Mouse (Mus musculus) forebrain, embryonic 10.5 days (tissue): ENCODE data around the gene Mat2b. TPM values are rescaled to one million over a fixed set of nuclear protein-coding genes. Genes with fewer than 3 reads are reported as not detected.
A peak's percentile ranks its signal among the peaks of the same experiment; 100 is the strongest.
"Not testable (repeated sequence)": the region's sequence is repeated elsewhere in the genome, so short reads cannot be mapped to it uniquely, and the experiment has no call there.

Experiments
- DNase-seq: peaks from one replicate; pipeline ENCODE4 v3.0.0-alpha.2; 2017; ENCODE audit warnings: low spot score; ENCODE audit errors: extremely low spot score
- H3K27ac ChIP-seq: fragments of 300-500 bp; sonication (generic); 2 replicates; pipeline ENCODE4 v1.5.1; 2016; ENCODE audit warnings: mild to moderate bottlenecking
- H3K27me3 ChIP-seq: fragments of 300-500 bp; sonication (generic); 2 replicates; pipeline ENCODE4 v1.6.1; 2016; ENCODE audit warnings: mild to moderate bottlenecking; ENCODE audit not compliant: poor library complexity, severe bottlenecking
- H3K36me3 ChIP-seq: fragments of 300-500 bp; sonication (generic); replicated peaks from 2 replicates; pipeline ENCODE4 v1.6.1; 2016; ENCODE audit warnings: mild to moderate bottlenecking, moderate library complexity
- H3K4me1 ChIP-seq: fragments of 300-500 bp; sonication (generic); 2 replicates; pipeline ENCODE4 v1.6.1; 2016
- H3K4me3 ChIP-seq: fragments of 300-500 bp; sonication (generic); 2 replicates; pipeline ENCODE4 v1.5.1; 2016; ENCODE audit warnings: mild to moderate bottlenecking, moderate library complexity
- H3K9me3 ChIP-seq: fragments of 300-500 bp; sonication (generic); 2 replicates; pipeline ENCODE4 v1.6.1; 2016; ENCODE audit warnings: mild to moderate bottlenecking, moderate library complexity
- WGBS: fragments of 180-500 bp; shearing (Covaris S2); methylation state at CpG from one replicate; pipeline ENCODE4 v1.1.7; 2016; 5-methylcytosine and 5-hydroxymethylcytosine counted together
- polyA plus RNA-seq: library from polyadenylated mRNA; unstranded; fragments of >200 nt; fragmentation: Nextera tagmentation; extraction: Ambion mirVana; gene quantifications from 2 replicates; pipeline ENCODE4 v1.2.1, GENCODE M21; 2016

Gene Mat2b
- polyA plus RNA-seq, result 96.1 and 96.6 TPM in 2 replicates

- H3K27me3 ChIP-seq, result no peaks in the 10 kb centered on the region
- peak within 1 kb of the TSS; percentile 98 for H3K27ac ChIP-seq
- DNase-seq, result no peak
- peak within 1 kb of the TSS; percentile 82 for H3K4me3 ChIP-seq
- peaks cover 8% of the 10 kb centered on the region for H3K36me3 ChIP-seq
- peaks cover 28% of the 10 kb centered on the region for H3K4me1 ChIP-seq
- H3K9me3 ChIP-seq, result peaks cover 7% of the 10 kb centered on the region; the same call in 1 of the 2 replicates
- 88% methylated on average over 9 of the region's 9 CpGs for WGBS
These were observed at the start of gene Mat2b for GRCm38 (mm10) chr11:40695103-40695502. TSS of gene Mat2b (minus strand) at chr11:40695203.

- H3K4me3 ChIP-seq, result no peak overlapping the region
- no peak for DNase-seq
- no peak overlapping the region for H3K27ac ChIP-seq
- peaks cover 36% of the 10 kb centered on the region for H3K36me3 ChIP-seq
- 85% methylated on average over 3 of the region's 3 CpGs for WGBS
- no peaks in the 10 kb centered on the region for H3K4me1 ChIP-seq
- no peaks in the 10 kb centered on the region for H3K27me3 ChIP-seq
- no peaks in the 10 kb centered on the region for H3K9me3 ChIP-seq
These were observed 49.3 kb upstream of the Mat2b start for GRCm38 (mm10) chr11:40744348-40744747.

- DNase-seq, result no peak
- 93% methylated on average over 12 of the region's 12 CpGs for WGBS
- no peaks in the 10 kb centered on the region for H3K4me1 ChIP-seq
- no peaks in the 10 kb centered on the region for H3K27me3 ChIP-seq
- peaks cover 59% of the 10 kb centered on the region for H3K36me3 ChIP-seq
- no peaks in the 10 kb centered on the region for H3K9me3 ChIP-seq
- H3K27ac ChIP-seq, result no peak overlapping the region
- H3K4me3 ChIP-seq, result no peak overlapping the region
These were observed 46.7 kb upstream of the Mat2b start for GRCm38 (mm10) chr11:40741605-40742262.

GRCm38 (mm10) chr11:40737369-40737768 is 42.4 kb upstream of the Mat2b start:
- Histone ChIP-seq H3K27me3 (no peaks in the 10 kb centered on the region), H3K9me3 (no peaks in the 10 kb centered on the region), H3K36me3 (peaks cover 71% of the 10 kb centered on the region), H3K4me3 (no peak overlapping the region), H3K4me1 (peaks cover 17% of the 10 kb centered on the region), H3K27ac (no peak overlapping the region)
- WGBS, result 93% methylated on average over 3 of the region's 3 CpGs
- no peak for DNase-seq

- peak overlapping the region; percentile 90 for H3K4me3 ChIP-seq
- peaks cover 64% of the 10 kb centered on the region for H3K36me3 ChIP-seq
- peaks cover 39% of the 10 kb centered on the region for H3K4me1 ChIP-seq
- no peaks in the 10 kb centered on the region for H3K27me3 ChIP-seq
- no peak for DNase-seq
- H3K27ac ChIP-seq, result peak overlapping the region; percentile 98
- 7% methylated on average over 11 of the region's 11 CpGs for WGBS
- no peaks in the 10 kb centered on the region for H3K9me3 ChIP-seq
These were observed 39.3 kb upstream of the Mat2b start for GRCm38 (mm10) chr11:40734251-40734752.

GRCm38 (mm10) chr11:40733339-40734174 is 38.6 kb upstream of the Mat2b start, which contains the start of the genes Hmmr and Nudcd2:
TSS of gene Hmmr (minus strand) at chr11:40733422.
TSS of gene Nudcd2 (plus strand) at chr11:40733667.
- WGBS, result under 1% methylated on average over 52 of the region's 52 CpGs
- Histone ChIP-seq H3K4me3 (peak within 1 kb of the TSS; percentile 90), H3K36me3 (peaks cover 64% of the 10 kb centered on the region), H3K4me1 (peaks cover 39% of the 10 kb centered on the region), H3K27me3 (no peaks in the 10 kb centered on the region), H3K9me3 (no peaks in the 10 kb centered on the region), H3K27ac (peak within 1 kb of the TSS; percentile 98)
- DNase-seq, result peak; percentile 92

GRCm38 (mm10) chr11:40732997-40733338 is 38.0 kb upstream of the Mat2b start:
- Histone ChIP-seq H3K9me3 (no peaks in the 10 kb centered on the region), H3K4me1 (peaks cover 39% of the 10 kb centered on the region), H3K27ac (peak overlapping the region; percentile 98), H3K27me3 (no peaks in the 10 kb centered on the region), H3K36me3 (peaks cover 64% of the 10 kb centered on the region), H3K4me3 (peak overlapping the region; percentile 90)
- WGBS, result 2% methylated on average over 14 of the region's 14 CpGs
- no peak for DNase-seq

GRCm38 (mm10) chr11:40718324-40718723 is 23.3 kb upstream of the Mat2b start:
- no peaks in the 10 kb centered on the region for H3K4me1 ChIP-seq
- peaks cover 99% of the 10 kb centered on the region for H3K36me3 ChIP-seq
- no peak overlapping the region for H3K27ac ChIP-seq
- no peaks in the 10 kb centered on the region for H3K27me3 ChIP-seq
- no peak overlapping the region for H3K4me3 ChIP-seq
- H3K9me3 ChIP-seq, result no peaks in the 10 kb centered on the region
- no peak for DNase-seq

GRCm38 (mm10) chr11:40715524-40715923 is 20.5 kb upstream of the Mat2b start:
- Histone ChIP-seq H3K4me1 (no peaks in the 10 kb centered on the region), H3K36me3 (peaks cover 99% of the 10 kb centered on the region), H3K27me3 (no peaks in the 10 kb centered on the region), H3K4me3 (no peak overlapping the region), H3K9me3 (no peaks in the 10 kb centered on the region), H3K27ac (no peak overlapping the region)
- DNase-seq, result no peak
- 95% methylated on average over 5 of the region's 5 CpGs for WGBS

- peaks cover 99% of the 10 kb centered on the region for H3K36me3 ChIP-seq
- H3K4me1 ChIP-seq, result no peaks in the 10 kb centered on the region
- no peaks in the 10 kb centered on the region for H3K27me3 ChIP-seq
- H3K9me3 ChIP-seq, result no peaks in the 10 kb centered on the region
- H3K27ac ChIP-seq, result no peak overlapping the region
- H3K4me3 ChIP-seq, result no peak overlapping the region
- no peak for DNase-seq
- 93% methylated on average over 8 of the region's 8 CpGs for WGBS
These were observed 18.9 kb upstream of the Mat2b start for GRCm38 (mm10) chr11:40713858-40714257.

GRCm38 (mm10) chr11:40709899-40710298 is 14.9 kb upstream of the Mat2b start:
- not testable (repeated sequence) for H3K4me3 ChIP-seq, DNase-seq, H3K27ac ChIP-seq, H3K9me3 ChIP-seq, H3K4me1 ChIP-seq, H3K27me3 ChIP-seq
- peaks cover 100% of the 10 kb centered on the region for H3K36me3 ChIP-seq
- 91% methylated on average over 6 of the region's 6 CpGs for WGBS

GRCm38 (mm10) chr11:40694311-40695087 is 504 bp downstream of the Mat2b start:
- Histone ChIP-seq H3K4me3 (peak overlapping the region; percentile 82), H3K4me1 (peaks cover 32% of the 10 kb centered on the region), H3K36me3 (peaks cover 1% of the 10 kb centered on the region), H3K27me3 (no peaks in the 10 kb centered on the region), H3K9me3 (peaks cover 3% of the 10 kb centered on the region; the same call in 1 of the 2 replicates), H3K27ac (peak overlapping the region; percentile 98)
- peak; percentile 69 for DNase-seq
- WGBS, result under 1% methylated on average over 31 of the region's 31 CpGs
